Mouse (Mus musculus): ENCODE data around the gene Gtf2e1. TPM values are rescaled to one million over a fixed set of nuclear protein-coding genes. Genes with fewer than 3 reads are reported as not detected.
A peak's percentile ranks its signal among the peaks of the same experiment; 100 is the strongest.

The Gtf2e1 gene
- polyA plus RNA-seq (2015; fragmentation: Nextera tagmentation; extraction: Ambion mirVana): 41.9 and 43.0 TPM in 2 replicates

- peak; percentile 100 for ATAC-seq
- H3K4me3 ChIP-seq: peak within 1 kb of the TSS; percentile 87
- H3K36me3 ChIP-seq (ENCODE audit: poor library complexity, severe bottlenecking): peaks cover 20% of the 10 kb centered on the region
- H3K4me2 ChIP-seq: peak within 1 kb of the TSS; percentile 74
- no peaks in the 10 kb centered on the region for H3K9me3 ChIP-seq (replicated peaks)
- peak within 1 kb of the TSS; percentile 79 for H3K27ac ChIP-seq
- H3K9ac ChIP-seq: peak within 1 kb of the TSS; percentile 87
- 2% methylated on average over 41 of the region's 41 CpGs for WGBS
- peaks cover 23% of the 10 kb centered on the region for H3K4me1 ChIP-seq
- no peaks in the 10 kb centered on the region for H3K27me3 ChIP-seq
Observed at GRCm38 (mm10) chr16:37539611-37540580, at the start of gene Gtf2e1, which contains the start of gene Rabl3. Gene Gtf2e1, minus strand, starts transcription at chr16:37539789. Gene Rabl3, plus strand, starts transcription at chr16:37539885.

DNA sequence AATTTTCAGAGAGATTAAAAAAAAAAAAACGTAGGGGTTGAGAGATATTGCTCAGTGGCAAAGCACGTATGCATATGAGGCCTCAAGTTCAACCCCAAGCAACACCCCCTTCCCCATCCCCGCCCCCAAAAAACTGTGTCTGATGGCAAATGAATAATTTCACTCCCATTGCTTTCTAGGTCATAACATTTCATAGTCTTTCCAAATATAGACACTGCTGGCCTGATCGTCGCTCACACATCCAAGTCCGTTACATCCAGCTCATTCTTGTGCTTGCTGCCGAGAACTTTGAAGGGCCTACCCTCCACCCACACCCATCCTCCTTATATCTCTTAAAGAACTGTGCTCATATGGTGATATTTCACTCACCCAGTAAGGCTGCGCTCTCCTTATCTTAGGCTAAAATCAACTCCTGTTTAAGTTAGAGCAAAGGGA is 45.6 kb upstream of the Gtf2e1 start:
- peak overlapping the region; percentile 96 for H3K27ac ChIP-seq
- peak overlapping the region; percentile 57 for H3K4me2 ChIP-seq
- H3K4me1 ChIP-seq: peaks cover 43% of the 10 kb centered on the region
- H3K9me3 ChIP-seq (replicated peaks): no peaks in the 10 kb centered on the region
- peak; percentile 33 for ATAC-seq
- no peak overlapping the region for H3K9ac ChIP-seq
- H3K27me3 ChIP-seq: no peaks in the 10 kb centered on the region
- 45% methylated on average over 8 of the region's 8 CpGs for WGBS
- no peaks in the 10 kb centered on the region for H3K36me3 ChIP-seq (ENCODE audit: poor library complexity, severe bottlenecking)
- H3K4me3 ChIP-seq: no peak overlapping the region

DNA sequence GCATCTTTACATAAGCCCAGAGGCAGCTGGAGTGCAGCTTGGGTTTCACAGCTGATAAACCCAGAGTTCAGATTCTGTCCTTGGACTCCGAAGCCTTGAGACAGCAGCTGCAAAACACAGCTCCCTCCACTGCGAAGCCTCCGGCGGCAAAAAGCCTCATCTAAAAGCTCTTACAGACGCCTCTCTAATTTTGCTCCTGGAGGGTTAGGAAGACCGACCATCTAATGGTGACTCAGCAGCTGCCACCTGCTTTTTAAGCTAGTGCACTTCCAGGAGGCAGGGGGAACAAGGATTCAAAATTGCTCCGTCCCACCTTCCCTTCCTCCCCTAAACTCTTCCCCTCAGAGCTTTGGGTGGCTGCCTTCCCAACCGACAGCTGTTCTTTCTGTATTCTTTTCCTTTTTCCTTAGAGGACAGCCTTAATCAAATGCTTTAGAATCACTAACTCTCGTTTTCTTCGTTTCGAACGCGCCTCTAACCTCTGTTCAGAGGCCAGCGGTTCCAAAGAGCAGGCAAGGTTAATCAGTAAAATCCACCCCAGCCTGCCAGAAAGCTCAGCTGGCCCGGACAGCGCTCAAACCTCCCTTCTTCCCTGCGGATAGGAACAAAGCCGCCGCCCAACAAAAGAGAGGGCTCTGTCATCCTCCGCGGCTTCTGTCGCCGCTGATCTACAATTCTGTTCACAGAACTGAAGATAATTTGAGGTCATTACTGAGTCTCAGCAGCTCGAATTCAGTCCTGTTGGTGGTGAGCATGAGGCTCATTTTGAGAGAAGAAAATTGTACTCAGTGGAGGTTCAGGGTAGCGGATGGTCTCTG is 44.8 kb upstream of the Gtf2e1 start:
- no peaks in the 10 kb centered on the region for H3K9me3 ChIP-seq (replicated peaks)
- H3K4me1 ChIP-seq: peaks cover 43% of the 10 kb centered on the region
- peak overlapping the region; percentile 96 for H3K27ac ChIP-seq
- 1% methylated on average over 25 of the region's 25 CpGs for WGBS
- H3K4me3 ChIP-seq: peak overlapping the region; percentile 26
- peak overlapping the region; percentile 62 for H3K9ac ChIP-seq
- H3K27me3 ChIP-seq: no peaks in the 10 kb centered on the region
- peak overlapping the region; percentile 57 for H3K4me2 ChIP-seq
- peak; percentile 87 for ATAC-seq
- H3K36me3 ChIP-seq (ENCODE audit: poor library complexity, severe bottlenecking): no peaks in the 10 kb centered on the region

DNA sequence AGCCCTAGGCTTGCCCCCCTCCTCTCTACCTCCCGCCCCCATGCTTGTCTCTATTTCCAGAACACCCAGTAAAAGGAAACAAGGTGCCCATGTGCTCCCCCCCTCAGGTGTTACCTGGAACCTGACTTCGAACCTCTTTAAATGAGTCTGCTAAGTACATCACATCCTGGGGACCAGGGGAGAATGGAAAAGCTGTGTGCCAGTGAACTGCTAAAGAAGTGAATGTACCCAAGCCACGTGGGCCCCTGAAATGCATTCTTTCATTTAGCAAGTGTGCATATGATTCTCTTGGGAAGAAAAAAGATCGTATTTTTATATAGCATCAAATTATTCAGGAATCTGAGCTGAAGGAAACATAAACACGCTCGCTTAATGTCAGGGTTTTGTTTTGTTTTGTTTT is 44.2 kb upstream of the Gtf2e1 start:
- Histone ChIP-seq H3K4me3 (peak overlapping the region; percentile 26), H3K4me2 (peak overlapping the region; percentile 57), H3K4me1 (peaks cover 43% of the 10 kb centered on the region), H3K27ac (peak overlapping the region; percentile 96), H3K36me3 (ENCODE audit: poor library complexity, severe bottlenecking) (no peaks in the 10 kb centered on the region), H3K9ac (peak overlapping the region; percentile 62; the same call in 1 of the 2 replicates), H3K9me3 (replicated peaks) (no peaks in the 10 kb centered on the region), H3K27me3 (no peaks in the 10 kb centered on the region)
- 19% methylated on average over 6 of the region's 6 CpGs for WGBS
- ATAC-seq: no peak

GRCm38 (mm10) chr16:37583306-37583705 is 43.7 kb upstream of the Gtf2e1 start:
- Histone ChIP-seq H3K4me1 (peaks cover 43% of the 10 kb centered on the region), H3K27ac (peak overlapping the region; percentile 96), H3K4me2 (no peak overlapping the region), H3K4me3 (no peak overlapping the region), H3K9me3 (replicated peaks) (no peaks in the 10 kb centered on the region), H3K9ac (no peak overlapping the region), H3K27me3 (no peaks in the 10 kb centered on the region), H3K36me3 (ENCODE audit: poor library complexity, severe bottlenecking) (no peaks in the 10 kb centered on the region)
- WGBS: 75% methylated on average over 3 of the region's 3 CpGs
- no peak for ATAC-seq

DNA sequence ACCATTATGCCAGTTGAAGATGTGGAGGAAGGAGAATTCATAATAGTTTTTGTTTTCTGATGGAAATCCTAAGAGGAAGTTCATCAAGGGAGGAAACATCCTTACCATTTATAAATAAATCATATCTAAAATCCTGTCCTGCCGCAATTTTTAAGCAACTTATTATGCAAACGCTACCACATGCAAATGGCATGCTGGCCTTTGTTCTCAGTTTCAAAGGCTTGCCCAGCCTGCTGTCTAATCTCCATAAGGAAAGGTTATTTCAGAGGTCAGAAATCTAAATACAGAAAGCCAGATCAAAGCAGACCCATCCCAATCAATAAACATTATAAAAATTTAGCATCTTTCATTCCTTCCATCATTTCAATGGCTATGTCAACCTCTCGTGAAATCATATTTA is 42.3 kb upstream of the Gtf2e1 start:
- H3K4me1 ChIP-seq: peaks cover 43% of the 10 kb centered on the region
- 34% methylated on average over 3 of the region's 3 CpGs for WGBS
- no peaks in the 10 kb centered on the region for H3K36me3 ChIP-seq (ENCODE audit: poor library complexity, severe bottlenecking)
- no peak overlapping the region for H3K4me3 ChIP-seq
- no peaks in the 10 kb centered on the region for H3K9me3 ChIP-seq (replicated peaks)
- H3K4me2 ChIP-seq: no peak overlapping the region
- H3K9ac ChIP-seq: no peak overlapping the region
- ATAC-seq: no peak
- no peak overlapping the region for H3K27ac ChIP-seq
- H3K27me3 ChIP-seq: no peaks in the 10 kb centered on the region

GRCm38 (mm10) chr16:37580651-37581050 is 41.1 kb upstream of the Gtf2e1 start:
- no peak for ATAC-seq
- no peak overlapping the region for H3K4me2 ChIP-seq
- H3K4me3 ChIP-seq: no peak overlapping the region
- H3K9ac ChIP-seq: no peak overlapping the region
- peaks cover 41% of the 10 kb centered on the region for H3K4me1 ChIP-seq
- H3K9me3 ChIP-seq (replicated peaks): no peaks in the 10 kb centered on the region
- H3K36me3 ChIP-seq (ENCODE audit: poor library complexity, severe bottlenecking): no peaks in the 10 kb centered on the region
- 91% methylated on average over 4 of the region's 4 CpGs for WGBS
- no peaks in the 10 kb centered on the region for H3K27me3 ChIP-seq
- H3K27ac ChIP-seq: no peak overlapping the region

DNA sequence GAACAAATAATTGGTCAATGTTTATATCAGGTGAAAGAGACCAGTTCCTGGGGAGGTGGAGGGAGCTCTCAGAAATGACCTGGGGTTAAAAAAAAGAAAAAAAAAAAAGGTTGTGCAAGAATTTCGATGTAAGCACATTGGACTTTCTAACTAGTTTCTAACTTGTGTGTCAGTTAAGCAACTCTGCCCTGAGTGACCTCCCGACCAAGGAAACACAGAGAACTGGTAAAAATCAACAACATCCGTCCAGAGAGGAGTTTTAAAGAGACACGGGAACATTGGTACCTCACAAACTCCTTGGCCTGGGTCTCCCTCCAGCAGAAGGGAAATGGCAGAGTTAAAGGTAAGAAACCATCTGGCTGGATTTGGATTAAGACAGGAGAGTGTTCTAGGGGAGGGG is 40.4 kb upstream of the Gtf2e1 start, which contains the start of gene Hgd:
Hgd (plus strand) TSS at position 160 of the 400 bp plus-strand sequence.
- no peaks in the 10 kb centered on the region for H3K27me3 ChIP-seq
- H3K9ac ChIP-seq: no peak within 1 kb of the TSS
- 86% methylated on average over 4 of the region's 4 CpGs for WGBS
- H3K9me3 ChIP-seq (replicated peaks): no peaks in the 10 kb centered on the region
- no peak within 1 kb of the TSS for H3K27ac ChIP-seq
- H3K4me2 ChIP-seq: no peak within 1 kb of the TSS
- H3K36me3 ChIP-seq (ENCODE audit: poor library complexity, severe bottlenecking): no peaks in the 10 kb centered on the region
- no peak for ATAC-seq
- H3K4me3 ChIP-seq: no peak within 1 kb of the TSS
- peaks cover 35% of the 10 kb centered on the region for H3K4me1 ChIP-seq

GRCm38 (mm10) chr16:37579591-37579990 is 40.0 kb upstream of the Gtf2e1 start:
- Histone ChIP-seq H3K9ac (no peak overlapping the region), H3K27ac (no peak overlapping the region), H3K36me3 (ENCODE audit: poor library complexity, severe bottlenecking) (no peaks in the 10 kb centered on the region), H3K4me1 (peaks cover 31% of the 10 kb centered on the region), H3K27me3 (no peaks in the 10 kb centered on the region), H3K4me3 (no peak overlapping the region), H3K9me3 (replicated peaks) (no peaks in the 10 kb centered on the region), H3K4me2 (no peak overlapping the region)
- 88% methylated on average over 1 of the region's 1 CpGs for WGBS
- ATAC-seq: no peak

DNA sequence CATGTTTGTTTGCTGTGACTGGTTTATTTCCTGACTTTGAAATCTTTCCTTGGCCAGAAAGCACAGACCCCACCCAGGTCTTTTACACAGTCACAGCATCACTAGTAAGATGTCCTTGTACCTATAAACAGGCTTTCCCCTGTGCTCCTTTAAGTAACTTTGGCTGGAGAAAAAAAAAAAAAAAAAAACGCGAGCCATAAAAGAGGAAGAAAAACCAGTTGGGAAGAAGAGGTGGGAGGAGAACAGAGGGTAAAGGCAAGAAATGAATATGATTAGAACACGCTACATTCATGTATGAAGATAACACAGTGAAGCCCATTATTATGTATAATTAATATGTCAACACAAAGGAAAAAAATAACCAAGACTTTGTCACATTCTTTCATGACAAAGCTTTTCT is 35.7 kb upstream of the Gtf2e1 start:
- Histone ChIP-seq H3K9ac (no peak overlapping the region), H3K4me1 (peaks cover 5% of the 10 kb centered on the region; the same call in 1 of the 2 replicates), H3K9me3 (replicated peaks) (peaks cover 4% of the 10 kb centered on the region; the same call in 1 of the 2 replicates), H3K36me3 (ENCODE audit: poor library complexity, severe bottlenecking) (peaks cover 15% of the 10 kb centered on the region; the same call in 1 of the 2 replicates), H3K4me3 (no peak overlapping the region), H3K27ac (no peak overlapping the region), H3K4me2 (no peak overlapping the region), H3K27me3 (no peaks in the 10 kb centered on the region)
- 66% methylated on average over 3 of the region's 3 CpGs for WGBS
- no peak for ATAC-seq

DNA sequence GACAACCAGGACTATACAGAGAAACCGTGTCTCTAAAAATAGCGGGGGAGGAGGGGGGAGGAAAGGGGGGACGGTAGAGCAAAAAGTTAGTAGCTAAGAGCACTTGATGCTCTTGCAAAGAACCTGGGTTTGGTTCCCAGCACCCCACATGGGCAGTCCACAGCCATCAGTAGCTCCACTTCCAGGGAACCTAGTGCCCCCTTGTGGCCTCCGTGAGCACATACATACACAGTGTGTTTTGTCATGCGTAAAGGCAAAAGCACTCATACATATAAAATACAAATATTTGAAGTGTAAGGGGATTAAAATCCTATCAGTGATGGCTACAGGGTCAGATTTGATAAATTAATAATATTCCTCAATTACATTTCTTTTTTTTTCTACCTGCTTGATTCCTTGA is 33.5 kb upstream of the Gtf2e1 start:
- Histone ChIP-seq H3K27me3 (no peaks in the 10 kb centered on the region), H3K4me2 (no peak overlapping the region), H3K4me1 (peaks cover 5% of the 10 kb centered on the region; the same call in 1 of the 2 replicates), H3K36me3 (ENCODE audit: poor library complexity, severe bottlenecking) (peaks cover 15% of the 10 kb centered on the region; the same call in 1 of the 2 replicates), H3K9ac (no peak overlapping the region), H3K9me3 (replicated peaks) (peaks cover 4% of the 10 kb centered on the region; the same call in 1 of the 2 replicates), H3K4me3 (no peak overlapping the region), H3K27ac (no peak overlapping the region)
- WGBS: 95% methylated on average over 5 of the region's 5 CpGs
- no peak for ATAC-seq

Measured in forebrain, embryonic 13.5 days (tissue).